Mouse (Mus musculus) CH12F3 (cell line): ENCODE measurements around the gene Fam173a.

Experiments used
- in situ Hi-C: fragments of 300-500 bp; cut with MboI; formaldehyde crosslinking; loops from 2 replicates; pipeline ENCODE4 v1.14.3; 2020; ENCODE audit warnings: low sequenced_read_pairs

The Fam173a gene

GRCm38 (mm10) chr17:25792615-25793014, at the start of gene Fam173a:
Gene Fam173a, minus strand, starts transcription at chr17:25792901.
- in situ Hi-C loops: no loop called here

- in situ Hi-C loops: no loop called here
Measured at GRCm38 (mm10) chr17:25841117-25841880, 48.6 kb upstream of the Fam173a start, which contains the start of gene Gm20683. Gene Gm20683, minus strand, starts transcription at chr17:25841763.

GRCm38 (mm10) chr17:25840519-25840918, 47.8 kb upstream of the Fam173a start:
- in situ Hi-C loops: no loop called here

GRCm38 (mm10) chr17:25839455-25840235, 46.9 kb upstream of the Fam173a start:
- in situ Hi-C loops: no loop called here

- in situ Hi-C loops: no loop called here
Measured at GRCm38 (mm10) chr17:25838904-25839303, 46.2 kb upstream of the Fam173a start.

- in situ Hi-C loops: no loop called here
Measured at GRCm38 (mm10) chr17:25837533-25837932, 44.8 kb upstream of the Fam173a start.

GRCm38 (mm10) chr17:25837076-25837410, 44.3 kb upstream of the Fam173a start, which contains the start of gene Rhbdl1:
Gene Rhbdl1, minus strand, starts transcription at chr17:25837295.
- in situ Hi-C loops: no loop called here

GRCm38 (mm10) chr17:25836397-25837075, 43.8 kb upstream of the Fam173a start:
- in situ Hi-C loops: no loop called here

GRCm38 (mm10) chr17:25835816-25836215, 43.1 kb upstream of the Fam173a start:
- in situ Hi-C loops: no loop called here

GRCm38 (mm10) chr17:25835301-25835700, 42.6 kb upstream of the Fam173a start:
- in situ Hi-C loops: no loop called here

GRCm38 (mm10) chr17:25834595-25835222, 42.0 kb upstream of the Fam173a start:
- in situ Hi-C loops: no loop called here

- in situ Hi-C loops: no loop called here
Measured at GRCm38 (mm10) chr17:25833961-25834594, 41.4 kb upstream of the Fam173a start.

GRCm38 (mm10) chr17:25833291-25833663, 40.6 kb upstream of the Fam173a start, which contains the start of gene Stub1:
Gene Stub1, minus strand, starts transcription at chr17:25833404.
- in situ Hi-C loops: no loop called here

- in situ Hi-C loops: no loop called here
Measured at GRCm38 (mm10) chr17:25832436-25833290, 40.0 kb upstream of the Fam173a start.

- in situ Hi-C loops: no loop called here
Measured at GRCm38 (mm10) chr17:25831451-25832281, 39.0 kb upstream of the Fam173a start.

- in situ Hi-C loops: no loop called here
Measured at GRCm38 (mm10) chr17:25830806-25831431, 38.2 kb upstream of the Fam173a start.

- in situ Hi-C loops: no loop called here
Measured at GRCm38 (mm10) chr17:25830200-25830753, 37.6 kb upstream of the Fam173a start.

- in situ Hi-C loops: no loop called here
Measured at GRCm38 (mm10) chr17:25829558-25830017, 36.9 kb upstream of the Fam173a start.
